Mouse (Mus musculus) liver, embryonic 15.5 days (tissue): ENCODE results near the gene Zbtb20. TPM values are rescaled to one million over a fixed set of nuclear protein-coding genes. Genes with fewer than 3 reads are reported as not detected.

Experiments
- ATAC-seq: fragments of 200-750 bp; cut with Nextera tagmentation; 2 replicates; pipeline ENCODE4 v1.8.0; 2017; ENCODE audit warnings: moderate number of reproducible peaks, mild to moderate bottlenecking, moderate library complexity; ENCODE audit not compliant: insufficient read depth
- H3K27ac ChIP-seq: fragments of 300-500 bp; sonication (generic); replicated peaks from 2 replicates; pipeline ENCODE4 v1.5.1; 2015; ENCODE audit warnings: mild to moderate bottlenecking, inconsistent platforms
- H3K27me3 ChIP-seq: fragments of 300-500 bp; sonication (generic); 2 replicates; pipeline ENCODE4 v1.6.1; 2015; ENCODE audit warnings: mild to moderate bottlenecking, inconsistent platforms
- H3K36me3 ChIP-seq: fragments of 300-500 bp; sonication (generic); replicated peaks from 2 replicates; pipeline ENCODE4 v1.6.1; 2015; ENCODE audit warnings: moderate library complexity, mild to moderate bottlenecking, inconsistent platforms
- H3K4me1 ChIP-seq: fragments of 300-500 bp; sonication (generic); replicated peaks from 2 replicates; pipeline ENCODE4 v1.6.1; 2015; ENCODE audit warnings: inconsistent platforms
- H3K4me2 ChIP-seq: fragments of 300-500 bp; sonication (generic); 2 replicates; pipeline ENCODE4 v1.6.1; 2015; ENCODE audit warnings: moderate library complexity, mild to moderate bottlenecking, inconsistent platforms
- H3K4me3 ChIP-seq: fragments of 300-500 bp; sonication (generic); replicated peaks from 2 replicates; pipeline ENCODE4 v1.5.1; 2015; ENCODE audit warnings: mild to moderate bottlenecking, inconsistent platforms
- H3K9ac ChIP-seq: fragments of 300-500 bp; sonication (generic); 2 replicates; pipeline ENCODE4 v1.6.1; 2015; ENCODE audit warnings: moderate library complexity, mild to moderate bottlenecking, inconsistent platforms
- H3K9me3 ChIP-seq: fragments of 300-500 bp; sonication (generic); replicated peaks from 2 replicates; pipeline ENCODE4 v1.6.1; 2016; ENCODE audit warnings: inconsistent platforms
- WGBS: fragments of 180-500 bp; shearing (Covaris S2); methylation state at CpG from one replicate; pipeline ENCODE4 v1.1.7; 2015; ENCODE audit warnings: mixed read lengths; ENCODE audit not compliant: insufficient replicate concordance; 5-methylcytosine and 5-hydroxymethylcytosine counted together
- polyA plus RNA-seq: library from polyadenylated mRNA; unstranded; fragments of >200 nt; fragmentation: Nextera tagmentation; extraction: Ambion mirVana; gene quantifications from 2 replicates; pipeline ENCODE4 v1.2.1, GENCODE M21; 2015

Gene Zbtb20
- polyA plus RNA-seq, 1 experiment from 2014 or later, result 5.1 TPM

GRCm38 (mm10) chr16:43457814-43458213 lies 582.1 kb downstream of the Zbtb20 start:
- Histone ChIP-seq H3K36me3 (no peaks in the 10 kb centered on the region), H3K4me3 (no peak overlapping the region), H3K9me3 (no peaks in the 10 kb centered on the region), H3K27ac (no peak overlapping the region), H3K4me2 (no peak overlapping the region), H3K4me1 (no peaks in the 10 kb centered on the region), H3K9ac (no peak overlapping the region), H3K27me3 (no peaks in the 10 kb centered on the region)
- 63% methylated on average over 8 of the region's 8 CpGs for WGBS
- no peak for ATAC-seq

GRCm38 (mm10) chr16:43458726-43459223 lies 583.1 kb downstream of the Zbtb20 start:
- Histone ChIP-seq H3K4me1 (no peaks in the 10 kb centered on the region), H3K4me3 (no peak overlapping the region), H3K27ac (no peak overlapping the region), H3K9me3 (no peaks in the 10 kb centered on the region), H3K27me3 (no peaks in the 10 kb centered on the region), H3K9ac (no peak overlapping the region), H3K36me3 (no peaks in the 10 kb centered on the region), H3K4me2 (no peak overlapping the region)
- ATAC-seq, result no peak
- 66% methylated on average over 7 of the region's 7 CpGs for WGBS

- no peaks in the 10 kb centered on the region for H3K4me1 ChIP-seq
- H3K27me3 ChIP-seq, result no peaks in the 10 kb centered on the region
- no peaks in the 10 kb centered on the region for H3K36me3 ChIP-seq
- H3K27ac ChIP-seq, result no peak overlapping the region
- no peak overlapping the region for H3K4me3 ChIP-seq
- H3K9ac ChIP-seq, result no peak overlapping the region
- ATAC-seq, result no peak
- WGBS, result 72% methylated on average over 3 of the region's 3 CpGs
- H3K9me3 ChIP-seq, result no peaks in the 10 kb centered on the region
- no peak overlapping the region for H3K4me2 ChIP-seq
These were observed 586.2 kb downstream of the Zbtb20 start for GRCm38 (mm10) chr16:43461745-43462378.

- no peaks in the 10 kb centered on the region for H3K36me3 ChIP-seq
- no peaks in the 10 kb centered on the region for H3K9me3 ChIP-seq
- no peak for ATAC-seq
- H3K4me2 ChIP-seq, result no peak overlapping the region
- no peak overlapping the region for H3K27ac ChIP-seq
- H3K4me3 ChIP-seq, result no peak overlapping the region
- no peaks in the 10 kb centered on the region for H3K27me3 ChIP-seq
- no peaks in the 10 kb centered on the region for H3K4me1 ChIP-seq
- no peak overlapping the region for H3K9ac ChIP-seq
- WGBS, result 54% methylated on average over 11 of the region's 11 CpGs
These were observed 587.1 kb downstream of the Zbtb20 start for GRCm38 (mm10) chr16:43462470-43463455.

DNA sequence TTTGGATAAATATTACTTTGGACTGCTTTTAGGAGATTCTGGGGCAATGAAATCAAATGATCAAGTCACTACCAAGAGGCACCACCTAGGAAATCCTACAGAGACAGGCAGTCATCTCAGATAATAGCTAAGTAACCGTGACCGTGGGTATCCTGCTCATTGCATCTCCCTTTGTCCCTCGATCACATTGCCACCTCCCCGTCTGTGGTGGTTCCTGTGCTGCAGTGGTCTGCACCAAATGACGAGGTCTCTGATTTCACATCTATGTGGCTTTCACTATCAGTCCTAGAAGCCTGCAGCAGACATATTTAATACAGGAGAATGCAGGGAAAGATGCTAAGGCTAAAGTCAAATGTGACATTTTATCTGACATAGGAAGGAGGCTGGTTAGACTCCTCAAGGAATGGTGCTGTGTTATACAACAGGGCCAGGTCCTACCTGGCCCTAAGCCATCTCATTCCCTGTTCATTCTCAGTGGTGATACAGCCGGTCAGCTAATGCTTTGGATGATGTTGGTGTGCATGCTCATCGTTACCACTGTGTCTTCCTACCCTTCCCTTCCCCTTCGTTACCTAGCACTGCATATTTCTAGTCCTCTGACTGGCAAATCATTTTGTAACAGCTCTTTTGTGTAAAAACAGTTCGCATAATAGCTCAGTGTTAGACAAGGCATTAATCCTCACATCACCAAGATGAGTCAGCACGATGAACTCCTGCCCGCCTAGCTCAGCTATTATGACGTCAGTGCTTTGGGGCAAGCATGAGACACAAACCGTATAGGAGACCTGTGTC lies 588.2 kb downstream of the Zbtb20 start:
- H3K4me1 ChIP-seq, result no peaks in the 10 kb centered on the region
- H3K36me3 ChIP-seq, result no peaks in the 10 kb centered on the region
- no peak for ATAC-seq
- WGBS, result 62% methylated on average over 13 of the region's 13 CpGs
- H3K27me3 ChIP-seq, result no peaks in the 10 kb centered on the region
- no peak overlapping the region for H3K4me3 ChIP-seq
- no peak overlapping the region for H3K4me2 ChIP-seq
- H3K27ac ChIP-seq, result no peak overlapping the region
- no peaks in the 10 kb centered on the region for H3K9me3 ChIP-seq
- no peak overlapping the region for H3K9ac ChIP-seq

DNA sequence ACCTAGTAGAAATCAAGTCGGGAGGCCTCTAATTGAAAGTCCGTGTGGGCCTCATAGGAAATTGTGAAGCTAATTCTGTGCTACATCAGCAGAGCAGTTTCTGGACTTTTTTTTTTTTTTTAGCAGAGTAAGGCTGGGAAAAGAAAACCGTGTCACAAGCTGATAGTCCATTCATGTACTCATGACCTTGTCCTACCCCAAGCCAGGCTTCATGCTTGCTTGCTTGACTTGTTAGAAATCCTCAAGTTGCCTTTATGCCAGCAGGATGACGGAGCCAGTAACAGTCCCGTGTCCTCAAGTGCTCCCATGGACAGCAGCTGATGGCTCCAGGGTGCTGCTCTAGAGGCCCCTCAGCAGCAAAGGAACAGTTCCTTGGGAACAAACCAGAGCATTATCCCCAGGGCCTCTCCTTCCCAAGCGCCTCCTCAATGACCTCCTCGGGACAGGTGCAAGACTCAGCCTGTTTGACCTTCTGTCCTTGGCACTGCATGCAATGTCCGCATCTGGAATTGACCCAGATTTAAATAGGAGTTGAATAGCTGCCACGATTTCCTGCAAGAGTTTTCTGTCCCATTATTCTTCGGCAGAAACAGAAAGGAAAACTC lies 588.9 kb downstream of the Zbtb20 start:
- no peak overlapping the region for H3K4me3 ChIP-seq
- H3K9ac ChIP-seq, result no peak overlapping the region
- ATAC-seq, result no peak
- H3K36me3 ChIP-seq, result no peaks in the 10 kb centered on the region
- H3K27me3 ChIP-seq, result no peaks in the 10 kb centered on the region
- no peaks in the 10 kb centered on the region for H3K4me1 ChIP-seq
- no peak overlapping the region for H3K4me2 ChIP-seq
- no peak overlapping the region for H3K27ac ChIP-seq
- H3K9me3 ChIP-seq, result no peaks in the 10 kb centered on the region
- WGBS, result 70% methylated on average over 10 of the region's 10 CpGs

- 53% methylated on average over 3 of the region's 3 CpGs for WGBS
- H3K4me2 ChIP-seq, result no peak overlapping the region
- H3K27me3 ChIP-seq, result no peaks in the 10 kb centered on the region
- H3K4me1 ChIP-seq, result no peaks in the 10 kb centered on the region
- H3K9me3 ChIP-seq, result no peaks in the 10 kb centered on the region
- ATAC-seq, result no peak
- no peak overlapping the region for H3K4me3 ChIP-seq
- no peak overlapping the region for H3K9ac ChIP-seq
- H3K27ac ChIP-seq, result no peak overlapping the region
- H3K36me3 ChIP-seq, result no peaks in the 10 kb centered on the region
These were observed 589.7 kb downstream of the Zbtb20 start for GRCm38 (mm10) chr16:43465368-43465839.

DNA sequence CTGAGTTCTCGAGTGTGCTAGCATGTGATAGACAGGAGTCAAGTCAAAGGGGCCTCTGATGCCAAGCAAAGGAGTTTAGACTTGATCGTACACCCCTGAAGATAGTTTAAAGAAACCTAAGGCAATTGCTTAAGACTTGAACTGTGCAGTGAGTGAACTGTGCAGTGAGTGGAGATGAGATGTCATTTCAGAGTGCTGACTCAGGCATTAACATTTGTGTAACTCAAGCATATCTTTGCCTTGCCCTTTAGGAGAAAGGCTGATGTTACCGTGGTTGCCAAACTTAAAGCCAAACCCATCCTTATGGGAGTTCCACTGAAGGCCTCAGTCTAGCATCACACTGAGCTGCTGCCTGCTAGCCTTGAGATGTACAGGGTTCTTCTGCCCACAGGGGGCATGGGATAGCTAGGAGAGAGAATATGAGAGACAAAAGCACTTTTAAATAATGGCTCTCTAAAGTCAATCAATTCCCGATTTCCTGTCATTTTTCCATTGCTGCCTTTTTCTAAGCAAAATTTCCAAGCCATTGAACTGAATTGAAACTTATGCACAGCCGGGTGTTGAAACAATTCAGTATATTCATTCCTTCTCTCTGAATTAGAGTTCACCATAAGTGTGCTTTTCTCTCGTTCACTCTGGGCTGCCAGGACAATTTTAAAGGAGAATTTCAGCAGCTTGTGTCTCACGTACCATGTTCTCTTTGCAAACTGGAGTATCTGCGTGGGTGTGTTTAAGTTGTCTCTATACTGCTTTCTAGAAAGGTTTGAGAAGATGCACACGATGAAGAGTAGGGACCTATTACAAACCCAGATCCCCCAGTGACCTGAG lies 590.5 kb downstream of the Zbtb20 start:
- no peaks in the 10 kb centered on the region for H3K4me1 ChIP-seq
- no peaks in the 10 kb centered on the region for H3K27me3 ChIP-seq
- H3K9me3 ChIP-seq, result no peaks in the 10 kb centered on the region
- no peak overlapping the region for H3K4me3 ChIP-seq
- 71% methylated on average over 9 of the region's 9 CpGs for WGBS
- no peaks in the 10 kb centered on the region for H3K36me3 ChIP-seq
- no peak for ATAC-seq
- no peak overlapping the region for H3K4me2 ChIP-seq
- H3K9ac ChIP-seq, result no peak overlapping the region
- no peak overlapping the region for H3K27ac ChIP-seq

GRCm38 (mm10) chr16:43466749-43467065 lies 591.0 kb downstream of the Zbtb20 start:
- Histone ChIP-seq H3K9ac (no peak overlapping the region), H3K4me3 (no peak overlapping the region), H3K27ac (no peak overlapping the region), H3K27me3 (no peaks in the 10 kb centered on the region), H3K36me3 (no peaks in the 10 kb centered on the region), H3K9me3 (no peaks in the 10 kb centered on the region), H3K4me1 (no peaks in the 10 kb centered on the region), H3K4me2 (no peak overlapping the region)
- 60% methylated on average over 2 of the region's 2 CpGs for WGBS
- ATAC-seq, result no peak

DNA sequence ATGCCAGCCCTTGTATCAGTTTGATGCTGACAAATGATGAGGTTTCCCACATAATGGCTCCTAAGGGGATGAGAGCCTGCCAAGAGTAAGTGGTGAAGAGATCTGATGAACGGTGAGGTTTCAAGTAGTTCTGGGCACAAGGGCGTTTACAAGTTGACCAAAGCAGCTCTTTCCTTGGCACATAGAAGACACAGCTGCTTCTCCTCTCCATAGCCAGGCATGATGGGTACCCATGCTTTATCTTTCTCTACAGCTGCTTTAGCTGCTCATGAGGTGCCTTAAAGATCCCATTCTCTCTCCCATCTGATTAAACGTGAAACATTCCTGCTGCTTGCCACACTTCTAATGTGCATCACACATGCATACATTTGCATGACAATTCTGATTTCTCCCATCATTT lies 595.4 kb downstream of the Zbtb20 start:
- no peak overlapping the region for H3K9ac ChIP-seq
- ATAC-seq, result no peak
- no peak overlapping the region for H3K4me3 ChIP-seq
- no peaks in the 10 kb centered on the region for H3K4me1 ChIP-seq
- no peak overlapping the region for H3K4me2 ChIP-seq
- 73% methylated on average over 3 of the region's 3 CpGs for WGBS
- H3K27ac ChIP-seq, result no peak overlapping the region
- H3K27me3 ChIP-seq, result no peaks in the 10 kb centered on the region
- H3K36me3 ChIP-seq, result no peaks in the 10 kb centered on the region
- no peaks in the 10 kb centered on the region for H3K9me3 ChIP-seq
